Mouse (Mus musculus) lung, postnatal 0 days (tissue): ENCODE results near the gene Pank4.

ENCODE experiments used
- CTCF ChIP-seq: IDR thresholded peaks from 2 replicates; pipeline ENCODE4 v1.5.1; 2016; ENCODE audit warnings: antibody characterized with exemption, mild to moderate bottlenecking
- EP300 ChIP-seq: IDR thresholded peaks from 2 replicates; pipeline ENCODE4 v1.6.1; 2016; ENCODE audit warnings: antibody characterized with exemption, mild to moderate bottlenecking, control low read depth

- TF ChIP-seq CTCF (peak; percentile 81), EP300 (no peak)
These were observed 22.2 kb downstream of the Pank4 start for GRCm38 (mm10) chr4:154986096-154986495.
